Mouse (Mus musculus) Patski (cell line): ENCODE measurements around the gene Plekhm3. TPM values are rescaled to one million over a fixed set of nuclear protein-coding genes. Genes with fewer than 3 reads are reported as not detected.

Experiments used
- ATAC-seq: fragments of 100-300 bp; one replicate; pipeline ENCODE4 v1.8.0; 2021
- CTCF ChIA-PET: fragments of 350-600 bp; sonication (Branson Sonifier 250); formaldehyde crosslinking; loops from one replicate; lab custom pipeline; 2022; ENCODE audit warnings: inconsistent platforms; lab: Charles Lee
- POLR2A ChIA-PET: fragments of 350-600 bp; sonication (Branson Sonifier 250); formaldehyde crosslinking; loops from one replicate; lab custom pipeline; 2022; ENCODE audit warnings: antibody characterized with exemption, inconsistent platforms; lab: Charles Lee
- DNase-seq: peaks from one replicate; pipeline ENCODE4 v3.0.0-alpha.2; 2011; ENCODE audit warnings: low read depth, low spot score
- H3K27me3 ChIP-seq: fragments of 371-371 bp; one replicate; pipeline ENCODE4 v1.5.1; 2021
- CTCF ChIP-seq: fragments of 100-300 bp; IDR thresholded peaks from one replicate; pipeline ENCODE4 v1.5.1; 2021
- in situ Hi-C: fragments of 300-500 bp; cut with MboI; formaldehyde crosslinking; loops from 3 replicates; pipeline ENCODE4 v1.11.1; 2018; ENCODE audit warnings: low pct_unique_long_range_greater_than_20kb, mixed read lengths
- polyA plus RNA-seq: library from polyadenylated mRNA; unstranded; gene quantifications from one replicate; pipeline ENCODE4 v1.2.3, GENCODE M21; 2021

The Plekhm3 gene
- polyA plus RNA-seq, 1 experiment from 2014 or later = 10.2 TPM

DNA sequence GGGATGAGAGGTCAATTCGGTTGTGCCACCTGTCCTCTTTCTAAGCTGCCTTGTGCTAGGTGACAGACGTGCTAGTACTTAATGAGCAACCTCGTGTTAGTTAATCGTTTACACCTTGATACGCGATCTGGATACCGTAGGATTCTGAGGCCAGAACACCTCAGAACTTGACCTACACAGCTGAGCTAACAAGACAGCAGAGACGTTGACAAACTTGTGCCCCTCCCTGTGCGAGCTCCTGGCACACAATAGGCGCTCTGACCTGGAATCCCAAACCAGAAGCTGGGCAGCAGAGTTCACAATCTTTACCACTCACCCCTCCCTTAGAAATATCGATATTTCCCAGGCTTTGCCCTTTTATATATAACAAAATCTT lies 218.5 kb downstream of the Plekhm3 start:
- in situ Hi-C loops = no loop called here
- DNase-seq = no peak
- ATAC-seq = peak; percentile 7
- CTCF ChIA-PET = interaction anchor here (0.9 to 2.0 kb wide), 8 partner anchors 11 to 184 kb away, joined by 3 to 10 read pairs (median 3); no protein-coding TSS in a partner anchor
- H3K27me3 ChIP-seq = no peaks in the 10 kb centered on the region
- POLR2A ChIA-PET = interaction anchor here (1.0 to 1.6 kb wide), 3 partner anchors 10 to 241 kb away, joined by 3 to 6 read pairs (median 3); no protein-coding TSS in a partner anchor
- no peak for TF ChIP-seq CTCF

DNA sequence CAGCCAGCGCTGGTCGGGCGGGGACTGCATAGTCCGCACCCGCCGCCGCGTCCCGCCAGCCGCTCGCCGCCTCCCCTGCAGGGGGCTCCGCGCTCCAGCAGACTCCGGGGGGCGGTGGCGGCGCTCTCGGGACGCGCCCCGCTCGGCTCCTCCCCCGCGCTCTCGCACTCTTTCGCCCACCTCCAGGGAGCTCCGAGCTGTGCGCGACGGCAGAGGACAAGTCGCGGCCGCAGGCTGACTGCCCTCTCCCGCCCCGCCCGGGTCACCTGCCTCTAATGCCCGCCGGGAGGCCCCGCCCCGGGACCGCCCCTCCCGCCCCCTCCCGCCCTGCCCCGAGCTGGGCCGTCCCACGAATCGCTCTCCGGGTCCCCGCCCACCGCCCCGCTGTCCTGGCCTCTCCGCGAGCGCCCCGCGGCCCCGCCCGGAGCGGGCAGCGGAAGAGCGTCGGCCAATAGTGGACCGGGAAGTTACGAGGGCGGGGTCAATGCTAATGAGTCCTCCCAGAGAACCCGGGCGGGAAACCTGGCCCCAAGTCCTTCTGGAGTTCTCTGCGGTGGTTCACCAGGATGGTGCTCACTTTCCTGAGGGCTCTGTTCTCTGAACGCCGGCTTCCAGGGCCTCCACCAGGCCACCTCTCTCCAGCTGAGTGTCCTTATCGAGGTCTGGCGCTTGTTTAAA lies 219.0 kb downstream of the Plekhm3 start, which contains the start of gene Fzd5:
Fzd5 (minus strand) TSS at position 250 of the 678 bp plus-strand sequence.
- POLR2A ChIA-PET = interaction anchor here (0.6 to 1.6 kb wide), 7 partner anchors 49 to 241 kb away, joined by 3 to 6 read pairs (median 3); no protein-coding TSS in a partner anchor
- no peaks in the 10 kb centered on the region for H3K27me3 ChIP-seq
- CTCF ChIA-PET = interaction anchor here (0.9 to 2.0 kb wide), 7 partner anchors 11 to 184 kb away, joined by 3 to 10 read pairs (median 3); no protein-coding TSS in a partner anchor

DNA sequence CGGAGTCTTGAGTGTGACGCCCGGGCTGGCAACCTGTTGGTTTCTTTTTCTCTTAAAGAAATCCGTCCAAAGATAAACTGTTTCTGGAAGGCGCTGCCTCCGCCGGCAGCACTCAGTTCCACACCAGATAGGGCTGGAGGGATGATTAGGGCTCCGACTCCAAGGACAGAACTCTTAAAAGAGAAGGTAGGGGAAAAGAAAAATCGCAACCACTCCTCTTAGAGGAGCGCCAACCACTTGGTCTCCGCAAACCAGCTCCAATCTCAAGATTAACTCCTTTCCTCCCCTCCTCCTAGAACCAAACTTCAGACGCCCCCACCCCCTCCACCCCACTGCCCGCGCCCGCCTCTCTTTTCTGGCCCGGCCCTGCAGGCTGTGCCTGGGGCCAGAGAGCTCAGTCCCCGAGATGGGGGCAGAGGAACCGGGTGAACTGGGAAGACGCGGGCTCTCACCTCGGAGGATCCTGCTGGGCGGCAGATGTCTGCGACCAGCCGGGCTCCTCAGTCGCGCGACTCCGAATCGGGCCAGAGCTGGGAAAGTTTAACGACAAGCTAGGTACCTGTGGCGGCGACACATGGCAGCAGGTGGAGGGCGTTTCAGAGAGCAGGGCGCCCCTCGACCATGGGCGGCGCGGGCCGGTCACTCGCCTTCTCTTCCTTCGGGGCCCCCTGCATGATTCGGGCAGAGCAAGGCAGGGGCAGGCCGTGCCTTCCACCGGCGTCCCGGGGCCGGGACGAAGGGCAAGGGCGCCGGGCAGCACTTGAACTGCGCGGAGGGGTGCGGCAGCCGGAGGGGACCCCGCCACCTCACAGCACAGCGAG lies 219.7 kb downstream of the Plekhm3 start:
- CTCF ChIA-PET = interaction anchor here (0.9 to 2.0 kb wide), 4 partner anchors 12 to 185 kb away, joined by 3 to 10 read pairs (median 6); no protein-coding TSS in a partner anchor
- no peaks in the 10 kb centered on the region for H3K27me3 ChIP-seq
- ATAC-seq = peak; percentile 10
- no peak for DNase-seq
- POLR2A ChIA-PET = interaction anchor here (0.6 to 1.6 kb wide), 8 partner anchors 50 to 247 kb away, joined by 3 to 6 read pairs (median 3); no protein-coding TSS in a partner anchor
- TF ChIP-seq CTCF = no peak
- in situ Hi-C loops = no loop called here

More for the DNA sequence above, 219.0 kb downstream of the Plekhm3 start, which contains the start of gene Fzd5:
- DNase-seq (peak; percentile 70), ATAC-seq (peak; percentile 89)
- in situ Hi-C loops = no loop called here
- no peak for TF ChIP-seq CTCF

Other genes with a start within 250 kb of the Plekhm3 start
- 12.0 TPM for gene Fzd5, start 219.1 kb downstream of the Plekhm3 start, polyA plus RNA-seq
- not detected for gene Akr1cl, start 75.9 kb upstream of the Plekhm3 start, polyA plus RNA-seq
- not detected for gene Cryge, start 94.3 kb upstream of the Plekhm3 start, polyA plus RNA-seq
- gene Crygd, start 106.6 kb upstream of the Plekhm3 start, polyA plus RNA-seq = not detected
- not detected for gene Crygc, start 116.9 kb upstream of the Plekhm3 start, polyA plus RNA-seq
- not detected for gene Crygb, start 125.5 kb upstream of the Plekhm3 start, polyA plus RNA-seq
- not detected for gene Cryga, start 146.5 kb upstream of the Plekhm3 start, polyA plus RNA-seq
- not detected for gene Gm28845, start 162.7 kb upstream of the Plekhm3 start, polyA plus RNA-seq
- 0.08 TPM for gene D630023F18Rik, start 166.4 kb upstream of the Plekhm3 start, polyA plus RNA-seq
- gene Idh1, start 229.7 kb upstream of the Plekhm3 start, polyA plus RNA-seq = 69.2 TPM
- gene Pikfyve, start 229.9 kb upstream of the Plekhm3 start, polyA plus RNA-seq = 13.7 TPM